Mouse (Mus musculus) stomach, postnatal 0 days (tissue): ENCODE results near the gene A630076J17Rik.

Experiments
- CTCF ChIP-seq: IDR thresholded peaks from 2 replicates; pipeline ENCODE4 v1.5.1; 2016; ENCODE audit warnings: antibody characterized with exemption, low read depth, mild to moderate bottlenecking, moderate library complexity
- EP300 ChIP-seq: optimal IDR thresholded peaks from 2 replicates; pipeline ENCODE3; 2016; ENCODE audit warnings: antibody characterized with exemption

DNA sequence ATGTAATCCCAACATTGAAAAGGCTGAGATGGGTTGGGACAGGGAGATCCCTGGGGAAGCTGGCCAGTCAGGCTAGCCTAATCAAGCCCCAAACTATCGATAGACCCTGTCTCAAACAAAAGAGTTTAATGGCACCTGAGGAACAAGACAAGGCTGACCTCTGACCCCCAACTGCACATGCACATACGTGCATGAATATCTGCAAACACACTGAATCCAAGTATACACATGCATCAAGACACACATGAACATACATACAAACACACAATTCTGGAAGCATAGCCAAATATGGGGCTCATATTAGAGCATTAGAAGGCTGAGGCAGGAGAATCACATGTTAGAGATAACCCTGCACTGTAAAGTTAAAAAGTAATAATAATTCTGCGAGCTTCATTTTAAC, 46.2 kb downstream of the A630076J17Rik start:
- TF ChIP-seq CTCF (no peak), EP300 (no peak)
